Mouse (Mus musculus) megakaryocyte, embryonic 14.5 days (primary cell): ENCODE data around the gene Clcnka. TPM values are rescaled to one million over a fixed set of nuclear protein-coding genes. Genes with fewer than 3 reads are reported as not detected.
A peak's percentile ranks its signal among the peaks of the same experiment; 100 is the strongest.

ENCODE experiments used
- H3K27me3 ChIP-seq: replicated peaks from 2 replicates; pipeline ENCODE3; 2012; ENCODE audit warnings: inconsistent platforms
- H3K36me3 ChIP-seq: replicated peaks from 2 replicates; pipeline ENCODE3; 2012; ENCODE audit warnings: low read length, inconsistent platforms, mixed read lengths
- H3K4me1 ChIP-seq: 2 replicates; pipeline ENCODE4 v1.6.1; 2012; ENCODE audit warnings: inconsistent platforms
- H3K4me3 ChIP-seq: replicated peaks from 2 replicates; pipeline ENCODE3; 2012; ENCODE audit warnings: moderate library complexity, mild to moderate bottlenecking, inconsistent platforms
- H3K9me3 ChIP-seq: 2 replicates; pipeline ENCODE4 v1.6.1; 2012; ENCODE audit warnings: inconsistent platforms
- FLI1 ChIP-seq: IDR thresholded peaks from 2 replicates; pipeline ENCODE4 v1.6.1; 2012; ENCODE audit warnings: low read length, inconsistent platforms, mixed read lengths
- GATA1 ChIP-seq: IDR thresholded peaks from 3 replicates; pipeline ENCODE4 v1.6.1; 2012; ENCODE audit warnings: mixed read lengths, low read length, inconsistent platforms, borderline replicate concordance
- polyA plus RNA-seq: library from polyadenylated mRNA; stranded (reverse); fragments of >175 nt; gene quantifications from 2 replicates; pipeline ENCODE4 v1.2.3, GENCODE M21; 2012; ENCODE audit warnings: low replicate concordance; ENCODE audit not compliant: insufficient read depth

Clcnka gene
- polyA plus RNA-seq = not detected in 2 replicates

DNA sequence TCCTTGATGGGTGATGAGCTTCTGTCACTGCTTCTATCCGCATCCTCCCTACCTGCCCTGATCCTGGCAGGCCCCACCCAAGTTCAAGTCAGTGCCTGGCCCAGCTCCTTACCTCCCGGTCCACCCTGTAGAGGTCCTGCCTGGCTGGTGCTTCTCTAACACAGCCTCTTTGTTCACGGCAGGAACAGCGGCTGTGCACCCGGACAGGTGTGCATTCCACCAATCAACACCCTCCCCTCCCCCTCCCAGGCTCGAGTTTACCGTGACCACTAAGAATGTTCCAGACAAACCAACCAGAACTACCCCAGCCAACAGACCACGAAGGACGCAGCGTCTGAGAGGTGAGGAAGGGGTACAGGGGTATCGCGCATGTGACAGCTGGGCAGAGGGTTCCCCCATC is at the start of gene Clcnka:
Clcnka (minus strand) TSS at position 180 of the 400 bp plus-strand sequence.
- Histone ChIP-seq H3K9me3 (no peaks in the 10 kb centered on the region), H3K4me1 (peaks cover 3% of the 10 kb centered on the region; the same call in 1 of the 2 replicates), H3K27me3 (peaks cover 48% of the 10 kb centered on the region), H3K4me3 (no peak within 1 kb of the TSS), H3K36me3 (no peaks in the 10 kb centered on the region)
- no peak for TF ChIP-seq FLI1

GRCm38 (mm10) chr4:141446211-141446610 is 47.7 kb upstream of the Clcnka start:
- TF ChIP-seq GATA1 (no peak), FLI1 (no peak)
- Histone ChIP-seq H3K36me3 (peaks cover 40% of the 10 kb centered on the region), H3K27me3 (no peaks in the 10 kb centered on the region), H3K4me1 (peaks cover 56% of the 10 kb centered on the region), H3K4me3 (peak overlapping the region; percentile 56), H3K9me3 (no peaks in the 10 kb centered on the region)

GRCm38 (mm10) chr4:141445328-141445720 is 46.8 kb upstream of the Clcnka start:
- no peaks in the 10 kb centered on the region for H3K27me3 ChIP-seq
- H3K9me3 ChIP-seq = no peaks in the 10 kb centered on the region
- TF ChIP-seq FLI1 (no peak), GATA1 (no peak)
- H3K4me1 ChIP-seq = peaks cover 48% of the 10 kb centered on the region
- H3K36me3 ChIP-seq = peaks cover 36% of the 10 kb centered on the region
- H3K4me3 ChIP-seq = peak overlapping the region; percentile 98

DNA sequence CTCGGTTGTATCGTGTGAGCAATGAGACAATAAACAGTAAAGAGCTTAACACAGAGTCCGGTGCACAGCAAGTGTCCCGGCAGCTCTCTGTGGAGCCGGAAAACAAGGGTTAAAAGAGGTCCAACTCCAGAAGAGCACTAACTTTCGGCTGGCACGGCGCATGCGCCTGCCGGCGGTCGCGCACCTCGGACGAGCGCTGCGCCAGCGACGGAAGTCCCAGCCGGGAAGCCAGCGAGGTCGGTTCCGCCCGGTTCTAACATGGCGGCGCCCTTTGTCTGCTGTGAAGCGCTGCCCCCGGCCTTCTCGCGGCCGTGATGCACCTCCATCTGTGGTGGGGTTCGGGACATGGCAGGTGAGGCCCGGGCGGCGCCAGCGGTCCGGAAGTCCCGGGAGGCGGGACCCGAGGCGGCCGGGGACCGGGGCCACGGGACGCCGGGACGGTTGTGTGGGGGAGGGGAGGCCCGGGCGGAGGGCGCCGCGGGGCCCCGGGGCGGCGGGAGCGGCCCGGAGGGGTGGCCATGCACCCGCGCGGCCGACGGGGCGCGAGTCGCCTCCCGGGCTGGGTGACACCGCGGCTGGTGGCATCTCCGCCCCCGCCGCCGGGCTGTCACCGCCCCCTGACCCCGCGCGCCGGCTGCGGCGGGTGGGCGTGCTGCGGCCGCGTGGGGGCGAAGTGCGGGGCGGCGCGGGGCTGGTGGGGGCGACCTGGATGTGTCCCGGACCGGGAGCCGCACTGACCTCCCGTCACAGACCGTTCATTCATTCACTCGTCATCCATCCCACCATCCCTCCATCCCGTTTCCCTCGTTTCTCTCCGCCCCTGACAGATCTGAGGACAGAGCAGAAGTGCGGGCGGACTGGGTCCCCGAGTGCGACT is 46.2 kb upstream of the Clcnka start, which contains the start of gene Zbtb17:
Zbtb17 (plus strand) TSS at position 204 of the 877 bp plus-strand sequence.
- Histone ChIP-seq H3K9me3 (no peaks in the 10 kb centered on the region), H3K27me3 (no peaks in the 10 kb centered on the region), H3K36me3 (peaks cover 33% of the 10 kb centered on the region), H3K4me3 (peak within 1 kb of the TSS; percentile 98), H3K4me1 (peaks cover 46% of the 10 kb centered on the region)
- 0 out of 2 replicates have a peak, but pooled peaks have one; percentile 23 for TF ChIP-seq FLI1
- TF ChIP-seq GATA1 = no peak

DNA sequence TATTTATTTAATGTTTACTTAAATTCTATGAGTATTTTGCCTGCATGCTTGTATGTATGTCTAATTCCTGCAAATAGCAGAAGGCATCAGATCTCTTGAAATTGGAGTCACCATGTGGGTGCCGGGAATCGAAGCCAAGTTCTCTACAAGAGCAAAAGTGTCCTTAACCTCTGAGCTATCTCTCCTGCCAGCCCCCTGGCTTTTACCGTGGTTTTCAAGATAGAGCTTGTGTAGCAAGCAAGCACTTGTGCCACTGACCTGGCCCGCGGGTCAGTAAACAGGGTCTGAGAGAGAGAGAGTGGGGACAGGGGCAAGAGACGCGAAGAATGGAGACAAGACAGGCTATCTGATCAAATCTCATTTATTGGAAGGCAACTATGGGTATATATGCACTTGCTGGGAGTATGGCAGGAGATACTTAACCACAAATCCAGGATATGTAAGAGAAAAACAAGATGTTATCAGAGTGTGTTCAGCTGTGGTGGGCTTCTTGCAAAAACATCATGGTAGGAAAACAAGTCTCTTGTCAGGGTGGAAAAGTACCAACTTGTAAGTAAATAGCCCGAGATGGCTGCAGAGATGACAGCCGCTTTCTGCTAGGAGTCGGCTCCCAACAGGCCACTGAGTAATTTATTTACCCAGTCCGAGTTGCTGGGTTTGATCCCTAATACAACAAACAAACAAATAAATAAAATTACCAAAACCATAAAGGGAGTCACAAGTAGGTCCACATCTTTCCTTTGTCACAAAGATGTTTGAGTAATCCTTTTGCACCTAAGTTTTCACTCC is 45.3 kb upstream of the Clcnka start:
- Histone ChIP-seq H3K36me3 (peaks cover 25% of the 10 kb centered on the region), H3K4me3 (peak overlapping the region; percentile 98)
- TF ChIP-seq FLI1 = no peak
- no peak for TF ChIP-seq GATA1

DNA sequence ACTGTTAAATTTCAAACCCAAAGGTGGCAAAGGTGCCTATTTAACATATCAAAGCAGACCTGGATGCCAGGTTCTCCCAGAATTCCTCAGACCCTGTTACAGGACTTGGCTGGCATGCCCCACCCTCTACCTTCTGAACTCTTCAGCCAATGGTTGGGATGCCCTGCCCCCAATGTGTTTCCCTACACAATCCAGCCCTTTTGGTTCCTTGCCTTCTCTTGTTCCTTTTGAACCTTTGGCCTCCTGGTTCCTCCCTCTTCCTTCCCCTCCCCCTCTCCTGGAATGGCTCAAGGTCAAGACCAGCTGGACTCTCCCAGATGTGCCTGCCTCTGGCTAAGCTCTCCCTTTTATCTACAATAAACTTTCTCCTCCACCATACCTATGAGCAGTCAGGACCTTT is 42.4 kb upstream of the Clcnka start:
- TF ChIP-seq FLI1 (no peak), GATA1 (no peak)
- H3K9me3 ChIP-seq = no peaks in the 10 kb centered on the region
- H3K4me3 ChIP-seq = no peak overlapping the region
- peaks cover 21% of the 10 kb centered on the region for H3K4me1 ChIP-seq
- H3K27me3 ChIP-seq = no peaks in the 10 kb centered on the region
- no peaks in the 10 kb centered on the region for H3K36me3 ChIP-seq

More for the DNA sequence above, 45.3 kb upstream of the Clcnka start:
- no peaks in the 10 kb centered on the region for H3K9me3 ChIP-seq
- H3K27me3 ChIP-seq = no peaks in the 10 kb centered on the region
- peaks cover 38% of the 10 kb centered on the region for H3K4me1 ChIP-seq

DNA sequence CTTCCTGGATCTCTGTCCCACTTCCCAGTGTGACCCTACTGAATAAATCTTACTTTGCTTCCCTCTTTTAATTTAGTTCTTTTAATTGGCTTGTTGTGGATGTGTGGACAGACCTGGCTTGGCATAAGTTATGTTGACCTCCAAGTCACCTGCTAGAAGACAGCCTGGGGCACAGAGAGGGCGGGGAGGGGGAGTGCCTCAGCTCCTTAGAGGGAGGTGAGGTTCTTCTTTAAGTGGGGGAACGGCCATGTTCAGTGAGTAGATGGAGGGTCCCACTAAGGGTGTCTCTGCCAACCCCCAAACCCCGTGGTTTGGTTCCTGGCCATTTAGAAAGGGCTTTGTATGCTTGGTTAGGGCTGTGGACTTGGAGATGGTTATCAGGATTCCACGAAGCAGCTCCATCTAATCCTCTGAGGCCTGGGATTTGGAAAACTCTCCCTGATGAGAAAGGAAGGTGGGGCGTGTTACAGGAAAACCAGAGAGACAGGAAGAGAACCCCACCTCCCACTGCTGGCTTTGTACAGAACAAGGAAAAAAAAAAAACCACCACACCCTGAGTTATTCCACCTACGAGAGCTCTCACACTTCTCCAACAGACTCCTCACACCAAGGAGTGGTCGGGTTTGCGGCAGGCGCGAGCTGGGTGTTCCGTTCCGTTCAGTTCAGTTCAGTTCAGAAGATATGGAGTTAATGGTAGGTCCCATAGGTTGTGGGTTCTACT is 40.7 kb upstream of the Clcnka start:
- no peak for TF ChIP-seq FLI1
- no peak for TF ChIP-seq GATA1
- H3K9me3 ChIP-seq = no peaks in the 10 kb centered on the region
- no peak overlapping the region for H3K4me3 ChIP-seq
- H3K27me3 ChIP-seq = no peaks in the 10 kb centered on the region
- H3K4me1 ChIP-seq = peaks cover 12% of the 10 kb centered on the region
- H3K36me3 ChIP-seq = no peaks in the 10 kb centered on the region

- H3K4me3 ChIP-seq = no peak within 1 kb of the TSS
- H3K36me3 ChIP-seq = no peaks in the 10 kb centered on the region
- no peaks in the 10 kb centered on the region for H3K9me3 ChIP-seq
- peaks cover 7% of the 10 kb centered on the region for H3K27me3 ChIP-seq
- peaks cover 11% of the 10 kb centered on the region for H3K4me1 ChIP-seq
- TF ChIP-seq GATA1 = no peak
- no peak for TF ChIP-seq FLI1
Measured at GRCm38 (mm10) chr4:141435974-141436373, 37.5 kb upstream of the Clcnka start, which contains the start of gene Srarp. TSS of gene Srarp (minus strand) at chr4:141436105.

- peaks cover 16% of the 10 kb centered on the region for H3K27me3 ChIP-seq
- no peaks in the 10 kb centered on the region for H3K36me3 ChIP-seq
- H3K9me3 ChIP-seq = no peaks in the 10 kb centered on the region
- TF ChIP-seq FLI1 = no peak
- no peak for TF ChIP-seq GATA1
- H3K4me1 ChIP-seq = peaks cover 18% of the 10 kb centered on the region
- H3K4me3 ChIP-seq = no peak overlapping the region
Measured at GRCm38 (mm10) chr4:141433191-141433590, 34.7 kb upstream of the Clcnka start.
